Mouse (Mus musculus) naive thymus-derived CD4-positive, alpha-beta T cell, adult 2 months (primary cell): ENCODE data around the gene Hspa12a.

Source experiments
- DNase-seq: peaks from one replicate; pipeline ENCODE4 v3.0.0-alpha.2; 2011; ENCODE audit warnings: low read depth

Gene Hspa12a

DNA sequence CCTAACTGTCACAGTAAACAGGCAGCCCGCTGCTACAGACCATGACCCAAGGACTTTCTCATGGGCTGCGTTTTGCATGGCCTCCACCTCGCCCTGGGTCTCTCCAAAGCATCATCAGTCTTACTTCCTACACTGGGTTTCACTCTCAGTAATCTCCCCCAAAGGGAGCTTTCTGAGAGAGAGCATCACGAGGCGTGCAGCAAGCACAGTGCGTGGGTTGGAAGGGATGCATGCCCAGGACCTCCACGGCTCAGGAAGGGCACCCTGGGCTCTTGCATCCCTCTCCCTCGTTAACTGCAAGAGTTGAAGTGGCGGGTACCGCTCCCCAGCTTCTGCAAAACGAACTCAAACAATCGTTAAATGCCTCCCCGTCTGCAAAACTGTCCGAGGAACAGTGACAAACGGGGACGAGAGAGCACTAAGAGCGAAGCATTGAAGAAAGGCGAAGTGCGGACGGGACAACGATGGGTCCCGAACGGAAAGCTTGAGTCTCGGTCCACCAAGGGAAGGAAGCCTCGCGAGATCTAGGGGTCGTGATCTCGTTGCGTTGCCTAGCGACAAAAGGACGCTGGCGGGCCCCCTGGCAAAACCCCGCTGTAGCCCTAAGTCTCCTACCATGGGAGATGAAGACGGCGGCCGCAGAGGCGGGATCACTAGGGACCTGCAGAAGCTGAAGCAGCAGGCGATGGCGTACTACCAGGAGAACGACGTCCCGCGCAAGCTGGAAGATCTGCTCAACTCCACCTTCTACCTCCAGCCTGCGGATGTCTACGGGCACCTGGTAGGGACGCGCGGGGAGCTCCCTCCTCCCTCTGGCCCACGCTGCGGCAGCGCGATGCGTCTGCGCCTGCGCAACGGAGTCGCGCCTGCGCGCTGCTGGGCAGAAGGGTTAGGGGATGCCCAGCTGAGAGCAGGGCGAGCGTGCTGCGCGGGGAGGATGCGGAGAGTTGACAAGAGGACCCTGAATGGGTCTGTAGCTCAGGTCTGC, at the start of gene Hspa12a, which contains the start of gene Eno4:
TSS of gene Hspa12a (minus strand) at position 814 of the 988 bp plus-strand sequence.
TSS of gene Eno4 (plus strand) at position 585 of the 988 bp plus-strand sequence.
- peak; percentile 95 for DNase-seq

DNA sequence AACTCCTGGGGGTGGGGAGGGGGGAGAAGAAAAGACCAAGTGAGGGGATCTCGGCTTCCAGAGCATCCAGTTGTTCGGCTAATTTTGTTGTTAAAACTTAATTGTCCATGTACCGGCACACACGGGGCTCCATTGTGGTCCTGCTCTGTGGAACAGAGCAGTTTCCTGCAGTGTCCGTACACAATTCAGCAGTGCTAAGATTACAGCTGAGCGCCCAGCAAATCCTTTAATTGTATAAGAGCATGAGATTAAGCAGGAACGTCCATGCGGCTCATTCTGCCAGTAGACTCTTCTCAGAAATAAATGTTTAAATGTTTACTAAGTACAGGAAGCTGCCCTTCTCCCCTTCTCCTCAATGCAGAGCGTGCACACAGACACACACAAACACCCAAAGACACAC, 38.1 kb upstream of the Hspa12a start:
- DNase-seq, result no peak

DNA sequence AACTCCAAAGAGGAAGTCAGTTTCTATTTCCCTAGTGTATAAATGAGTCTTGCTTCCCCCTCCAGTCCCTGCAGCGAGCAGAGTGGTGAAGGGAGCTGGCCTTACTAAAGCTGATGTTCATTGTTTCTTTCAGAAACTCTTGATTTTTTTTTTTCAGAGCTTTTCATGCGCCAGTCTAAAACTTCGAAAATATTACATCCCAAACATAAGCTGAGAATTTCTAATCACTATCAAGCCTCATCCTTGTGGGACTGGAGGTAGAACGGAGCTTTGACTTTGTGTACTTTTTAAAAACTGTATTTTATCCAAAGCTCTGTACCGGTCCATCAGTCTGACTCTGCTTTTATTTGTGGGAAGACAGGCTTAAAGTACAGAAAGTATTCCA, 36.6 kb upstream of the Hspa12a start:
- no peak for DNase-seq

DNA sequence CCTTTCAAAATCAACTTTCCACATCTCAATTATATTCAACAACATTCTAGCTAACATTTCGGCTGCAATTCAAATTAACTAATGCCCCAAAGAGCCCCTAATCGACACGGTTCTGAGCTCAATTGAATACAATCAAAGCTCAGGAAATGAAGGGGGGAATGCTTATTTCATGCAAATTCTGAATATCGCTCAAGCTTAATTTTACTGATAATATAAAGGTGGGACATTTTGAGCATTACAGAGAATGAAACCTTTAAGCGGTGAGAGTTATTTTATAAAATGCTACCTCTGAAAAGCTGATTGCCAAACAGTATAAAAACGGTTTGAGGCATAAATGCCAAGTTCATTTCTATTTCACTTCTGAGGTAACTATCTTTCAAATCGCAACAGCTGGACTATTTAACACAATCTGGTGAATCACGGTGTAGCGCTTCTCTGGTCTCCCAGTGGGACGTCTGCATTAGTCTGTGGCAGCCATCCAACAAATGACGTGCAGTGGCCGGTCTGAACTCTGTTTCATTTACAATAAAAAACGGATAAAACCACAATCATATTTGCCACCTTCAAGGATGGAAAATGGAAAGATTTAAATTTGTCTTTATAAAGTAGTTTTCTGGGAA, 36.1 kb upstream of the Hspa12a start:
- no peak for DNase-seq

DNA sequence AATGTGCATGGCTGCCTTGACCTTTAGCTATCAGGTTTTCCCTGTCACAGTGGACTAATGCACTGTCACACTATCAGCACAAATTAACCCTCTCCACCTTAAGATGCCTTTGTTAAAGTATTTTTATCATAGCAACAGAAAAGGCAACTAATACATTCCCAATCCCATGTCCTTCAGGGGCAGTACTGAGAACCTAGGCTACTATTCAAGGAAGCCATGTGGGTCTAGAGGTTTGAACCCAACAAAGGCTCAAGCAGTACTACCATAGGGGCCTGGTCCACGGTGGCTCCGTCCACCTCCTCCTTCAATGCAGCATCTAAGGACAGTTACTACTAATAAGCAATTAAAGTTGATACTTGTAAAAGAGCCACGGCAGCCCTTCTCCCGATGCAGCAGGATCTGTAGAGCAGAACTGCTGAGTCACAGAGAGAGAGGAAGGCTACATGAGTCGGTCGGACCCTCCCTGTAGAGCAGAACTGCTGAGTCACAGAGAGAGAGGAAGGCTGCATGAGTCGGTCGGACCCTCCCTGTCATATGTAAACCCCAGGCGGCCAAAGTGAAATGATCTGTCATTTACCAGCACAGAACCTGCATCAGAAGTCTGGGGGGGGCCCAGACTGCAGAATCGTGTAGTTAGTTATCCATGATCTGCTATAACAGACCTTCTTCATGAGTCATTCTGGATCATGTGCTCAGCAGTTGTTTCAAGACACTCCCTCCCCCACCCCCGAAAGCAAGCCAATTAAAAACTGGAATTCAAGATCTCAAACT, 35.1 kb upstream of the Hspa12a start:
- DNase-seq, result no peak

DNA sequence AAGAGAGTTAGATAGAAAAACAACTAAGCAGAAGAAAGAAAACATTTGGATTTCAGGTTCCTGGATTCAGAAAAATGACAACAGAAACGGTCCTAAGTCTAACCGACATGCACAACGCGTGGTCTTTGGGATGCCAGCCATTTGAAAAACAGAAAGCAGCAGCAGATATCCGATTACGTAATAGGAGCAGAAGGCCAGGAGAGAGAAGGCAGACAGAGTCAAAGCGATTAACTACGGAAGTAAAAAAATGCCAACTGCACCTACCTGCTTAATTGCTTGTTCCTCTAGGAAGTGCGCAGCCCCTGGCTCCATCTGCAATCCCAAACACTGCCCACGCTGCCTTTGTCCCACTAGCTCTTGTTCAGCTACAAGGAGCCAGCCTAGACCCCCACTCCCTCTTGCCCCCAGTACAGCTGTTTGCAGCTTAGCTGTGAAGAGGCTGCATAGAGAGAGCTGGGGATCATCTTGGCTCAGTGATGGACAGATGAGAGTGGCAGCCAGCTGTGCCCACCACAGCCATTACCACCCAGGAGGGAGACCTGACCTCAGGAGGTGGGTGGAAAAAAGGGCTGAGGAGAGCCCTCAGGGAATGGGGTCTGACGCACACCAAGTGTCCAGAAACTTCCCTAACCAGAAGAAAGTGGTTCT, 31.9 kb upstream of the Hspa12a start:
- DNase-seq, result no peak

DNA sequence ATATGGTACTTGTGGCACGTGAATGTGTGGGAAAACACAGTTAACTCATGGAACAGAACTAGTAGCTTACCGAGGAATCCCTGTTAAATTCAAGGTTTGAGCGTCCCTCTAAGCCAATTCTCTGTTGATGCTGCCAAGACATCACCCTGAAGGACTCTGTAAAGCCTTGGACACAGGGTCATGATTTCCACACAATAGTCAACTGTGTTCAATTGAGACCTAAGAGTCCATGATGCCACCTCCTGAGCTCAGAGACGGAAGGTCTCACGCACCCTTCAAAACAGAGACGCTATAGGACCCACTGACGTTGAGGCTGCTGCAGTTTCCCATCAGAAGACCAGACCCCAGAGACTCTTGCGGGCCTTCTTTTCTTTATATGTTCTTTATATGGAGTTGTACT, 30.7 kb upstream of the Hspa12a start:
- DNase-seq, result no peak

DNA sequence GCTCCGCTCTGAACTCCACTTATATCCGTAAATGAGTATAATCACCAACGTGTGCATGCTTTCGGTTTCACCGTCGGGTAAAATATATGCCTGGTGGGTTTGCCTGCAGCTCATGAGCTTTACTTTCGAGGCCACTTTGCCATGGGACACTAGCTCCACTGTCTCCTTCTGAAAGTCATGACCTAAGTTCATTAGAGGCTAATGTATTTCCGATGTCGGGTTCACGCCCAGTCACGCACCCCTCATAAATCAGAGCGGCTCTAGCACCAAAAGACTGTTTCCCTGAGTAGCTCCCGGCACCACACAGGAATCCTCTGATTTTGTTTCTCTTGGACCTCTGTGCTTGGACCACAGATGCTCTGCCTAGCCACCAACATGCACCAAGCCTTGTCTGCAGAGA, 27.4 kb upstream of the Hspa12a start:
- no peak for DNase-seq

DNA sequence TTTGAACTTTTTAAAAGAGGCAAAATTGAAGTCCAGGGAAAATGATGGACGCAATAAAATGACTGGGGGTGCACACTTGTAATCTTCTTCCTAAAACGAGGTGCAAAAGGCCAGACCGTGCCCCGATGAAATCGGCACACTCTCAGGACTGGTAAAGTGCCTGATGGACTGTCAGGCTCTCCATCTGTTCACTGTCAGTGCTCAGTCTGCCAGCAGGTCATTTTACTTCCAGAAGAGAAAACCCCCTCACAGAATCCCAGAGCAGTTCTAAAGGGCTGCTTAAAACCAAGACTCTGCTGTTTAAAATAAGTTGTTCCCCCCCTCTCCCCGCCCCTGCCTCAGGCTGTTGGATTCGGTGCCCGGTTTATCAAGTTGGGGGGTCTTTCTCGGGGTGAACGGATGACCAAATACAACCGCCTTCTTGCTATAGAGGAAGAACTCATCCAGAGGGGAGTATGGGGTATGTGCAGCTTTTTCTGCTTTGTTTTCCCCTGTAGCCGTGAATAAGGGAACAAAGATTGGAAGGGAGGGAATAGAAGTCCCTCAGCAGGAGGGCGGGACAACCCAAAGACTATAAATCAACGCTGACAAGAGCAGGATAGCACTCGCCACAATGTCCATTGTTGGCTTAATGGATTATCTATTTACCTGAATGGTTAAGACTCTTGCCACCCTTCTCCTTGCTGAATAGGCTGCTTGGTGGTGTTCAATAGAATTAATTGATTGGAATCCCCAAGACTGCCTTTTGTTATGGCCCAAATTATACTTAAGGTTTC, 25.5 kb upstream of the Hspa12a start:
- no peak for DNase-seq

DNA sequence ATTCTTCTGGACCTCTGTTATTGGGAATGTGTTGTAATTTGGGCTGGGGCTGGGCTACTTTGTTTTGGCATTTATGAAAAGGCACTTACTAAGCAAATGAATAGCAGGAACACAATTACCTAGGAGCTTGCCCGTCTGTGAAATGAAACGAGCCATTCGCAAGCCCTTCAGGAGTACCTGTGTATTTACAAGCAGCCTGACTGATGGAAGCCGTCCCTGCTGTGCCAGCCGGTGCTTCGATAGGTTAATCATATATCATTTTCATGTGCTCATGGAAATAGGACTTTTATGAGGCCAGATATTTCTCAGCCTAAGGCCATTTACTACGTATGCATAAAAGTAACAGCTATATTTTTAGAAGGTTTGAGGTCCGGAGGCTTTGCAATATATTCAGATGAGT, 19.6 kb upstream of the Hspa12a start:
- DNase-seq, result no peak

DNA sequence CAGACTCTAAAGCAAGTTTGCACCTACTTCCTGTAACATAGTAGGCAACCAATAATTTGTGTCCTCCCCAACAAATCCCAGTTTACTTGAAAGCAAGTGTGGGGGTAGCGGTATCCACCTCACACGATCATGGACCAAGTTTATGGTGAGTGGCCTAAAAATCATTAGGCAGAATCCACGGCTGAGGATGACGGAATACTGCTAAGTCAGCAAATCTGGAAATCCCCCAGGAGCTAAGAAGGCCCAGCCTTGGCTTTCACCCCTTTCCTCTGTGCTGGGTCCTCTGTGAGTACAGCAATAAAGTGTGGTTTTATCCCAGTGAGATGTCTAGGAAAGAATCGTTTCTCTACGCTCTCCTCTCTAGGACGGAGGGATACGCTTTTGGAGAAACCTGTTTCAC, 11.3 kb upstream of the Hspa12a start:
- DNase-seq, result no peak

DNA sequence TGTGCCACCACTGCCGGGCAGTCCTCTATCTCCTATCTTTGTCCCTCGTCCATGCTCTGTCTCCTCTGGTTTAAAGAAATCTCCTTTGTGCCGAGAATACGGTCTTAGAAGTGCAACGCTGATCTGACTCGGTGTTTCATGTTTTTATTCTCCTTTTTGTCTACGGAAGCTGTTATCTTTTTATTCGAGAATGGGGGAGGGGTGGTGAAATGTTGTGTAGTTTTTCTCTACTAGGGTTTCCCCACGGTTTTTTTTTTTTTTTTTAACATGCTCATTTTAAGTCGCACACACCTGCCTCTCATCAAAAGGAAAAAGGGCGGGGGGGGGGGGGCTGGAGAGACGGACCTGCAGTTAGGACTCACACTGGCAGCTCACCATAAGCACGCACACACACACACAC, 8.8 kb upstream of the Hspa12a start:
- DNase-seq, result no peak

DNA sequence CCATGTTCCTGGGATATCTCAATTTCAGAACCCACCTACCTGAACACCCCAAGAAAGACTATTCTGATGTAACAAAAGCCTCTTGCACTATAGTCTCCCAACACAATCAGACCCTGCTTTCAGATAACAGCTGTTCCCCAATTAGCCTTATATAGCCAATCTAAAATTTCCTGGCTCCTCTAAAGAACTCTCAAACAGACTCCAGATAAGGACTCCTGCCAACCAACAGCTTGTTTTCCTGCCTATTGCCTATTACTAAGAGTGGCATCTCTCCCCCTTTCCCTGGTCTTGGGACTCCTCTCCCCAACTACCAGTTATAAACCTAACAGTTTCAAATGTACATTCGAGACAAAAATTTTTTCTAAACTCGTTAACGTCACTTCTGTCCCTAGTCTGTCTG, 8.1 kb upstream of the Hspa12a start:
- no peak for DNase-seq

DNA sequence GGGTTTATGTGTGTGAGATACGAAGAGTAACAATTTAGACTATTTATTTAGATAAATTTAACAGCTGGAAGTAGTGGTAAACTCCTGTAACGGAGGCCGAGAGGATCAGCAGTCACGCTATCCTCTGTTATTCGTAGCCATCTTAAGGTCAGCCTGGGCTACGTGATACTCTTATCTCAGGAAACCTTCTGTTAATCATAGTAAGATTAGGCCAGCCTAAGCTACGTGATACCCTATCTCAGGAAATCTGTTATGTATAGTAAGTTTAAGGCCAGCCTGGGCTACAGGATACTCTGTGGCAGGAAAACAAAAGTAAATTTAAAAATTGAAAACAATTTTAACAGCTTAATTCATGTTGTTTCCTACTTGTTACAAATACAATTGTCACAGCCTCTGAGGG, 2.5 kb upstream of the Hspa12a start:
- no peak for DNase-seq

DNA sequence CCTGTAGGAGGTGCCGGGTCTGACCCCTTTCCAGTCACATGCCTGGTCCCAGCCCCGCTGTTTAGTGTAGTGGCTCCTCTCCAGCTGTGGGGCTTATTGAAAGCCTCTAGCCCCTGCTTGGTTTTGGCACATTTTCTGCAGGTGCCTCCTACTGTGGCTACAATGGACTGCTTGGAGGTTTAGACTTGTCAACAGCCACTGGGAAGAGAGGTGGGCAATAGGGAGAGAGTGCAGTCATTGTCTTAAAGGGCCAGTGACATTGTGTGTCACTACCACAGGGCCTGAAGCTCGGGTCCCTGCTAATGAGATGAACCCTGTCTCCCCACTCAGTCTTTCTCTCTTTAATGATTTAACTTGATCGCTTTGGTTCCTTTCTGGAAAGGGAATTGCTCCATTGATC, 10.4 kb downstream of the Hspa12a start:
- DNase-seq, result no peak

DNA sequence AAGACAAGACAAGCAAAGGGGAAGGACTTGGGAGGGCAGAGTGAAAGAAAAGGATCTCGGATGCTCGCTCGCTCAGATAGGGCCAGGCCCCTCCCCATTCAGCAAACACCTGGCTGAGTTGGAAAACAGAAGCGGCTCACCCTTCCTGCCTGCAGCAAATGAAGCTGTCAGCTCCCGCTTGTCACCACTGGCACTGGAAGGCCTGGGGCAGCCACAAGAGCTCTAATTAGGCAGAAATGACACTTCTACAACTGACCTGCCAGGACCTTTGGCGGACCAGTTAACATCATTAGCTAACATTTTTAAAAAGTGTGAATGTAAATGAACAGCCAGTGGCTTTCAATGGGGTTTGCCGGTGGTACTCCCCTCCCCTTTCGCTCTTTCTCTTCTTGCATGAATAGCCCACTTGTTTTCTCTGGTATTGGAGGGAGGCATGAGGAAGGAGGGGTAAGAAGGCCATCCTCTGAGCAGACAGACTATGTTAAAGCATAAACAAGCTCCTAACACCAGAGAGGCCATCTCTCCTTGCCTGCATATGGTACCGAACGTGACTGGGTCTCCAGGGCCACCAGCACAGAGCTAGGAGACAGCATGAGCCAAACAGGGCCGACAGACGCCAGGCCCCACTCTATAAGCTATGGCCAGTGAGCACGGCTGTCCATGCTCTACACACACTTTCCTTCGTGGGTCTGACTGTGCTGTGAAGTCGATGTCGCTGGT, 12.2 kb downstream of the Hspa12a start:
- DNase-seq, result no peak

DNA sequence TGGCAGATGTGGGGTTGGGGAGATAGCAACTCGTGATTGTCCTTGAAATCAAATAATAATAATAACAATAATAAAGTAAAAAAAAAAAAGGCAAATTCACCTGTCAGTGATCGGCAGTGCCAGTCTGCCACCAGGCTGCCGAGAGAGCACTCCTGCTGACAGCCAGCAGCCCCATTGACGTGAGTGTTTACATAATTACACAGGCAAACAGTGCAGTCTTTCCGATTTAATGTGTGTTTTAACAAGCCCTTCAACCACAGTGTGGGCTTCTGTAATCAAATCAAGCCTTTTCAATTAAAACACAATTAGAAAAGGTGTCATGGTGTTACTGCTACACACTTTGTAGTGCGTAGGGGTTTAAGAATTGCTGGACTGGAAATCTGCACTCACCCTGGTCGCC, 24.3 kb downstream of the Hspa12a start:
- no peak for DNase-seq

DNA sequence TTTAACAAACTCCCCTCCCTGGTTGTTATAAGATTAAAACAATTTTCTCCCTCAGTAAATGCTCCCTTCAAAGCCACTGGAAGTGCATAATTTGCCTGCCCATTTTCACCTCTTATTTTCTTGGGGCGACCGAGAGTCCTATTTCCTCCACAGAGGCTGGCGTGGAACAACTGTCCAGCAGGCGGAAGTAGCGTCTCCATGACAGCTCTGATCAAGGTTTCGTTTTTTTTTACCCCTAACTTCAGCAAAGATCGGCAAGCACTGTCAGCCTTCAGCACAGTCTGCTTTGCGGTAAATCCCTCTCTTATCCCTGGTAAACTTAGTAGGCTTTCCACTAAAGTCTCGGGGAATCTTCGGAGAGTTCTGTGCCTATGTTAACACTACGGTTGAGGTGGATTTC, 24.9 kb downstream of the Hspa12a start:
- DNase-seq, result no peak

DNA sequence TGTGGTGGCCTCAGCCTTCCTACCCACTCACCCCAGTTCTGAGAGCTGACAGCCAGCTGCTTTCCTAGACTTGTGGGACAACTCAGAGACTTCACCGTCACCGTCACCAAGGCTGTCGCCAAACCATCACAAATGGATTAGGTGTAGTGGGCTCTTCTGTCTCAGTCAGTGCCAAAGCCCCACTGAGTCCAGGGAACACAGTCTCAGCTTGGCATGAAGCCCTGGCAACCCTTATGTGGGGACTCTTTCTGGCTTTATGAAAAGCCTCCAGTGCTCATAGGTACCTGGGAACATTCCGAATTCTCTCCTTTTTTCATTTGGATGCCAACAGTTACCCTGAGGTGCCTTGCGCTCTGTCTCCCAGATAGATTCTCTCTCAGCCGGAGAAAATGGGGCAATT, 30.2 kb downstream of the Hspa12a start:
- no peak for DNase-seq

DNA sequence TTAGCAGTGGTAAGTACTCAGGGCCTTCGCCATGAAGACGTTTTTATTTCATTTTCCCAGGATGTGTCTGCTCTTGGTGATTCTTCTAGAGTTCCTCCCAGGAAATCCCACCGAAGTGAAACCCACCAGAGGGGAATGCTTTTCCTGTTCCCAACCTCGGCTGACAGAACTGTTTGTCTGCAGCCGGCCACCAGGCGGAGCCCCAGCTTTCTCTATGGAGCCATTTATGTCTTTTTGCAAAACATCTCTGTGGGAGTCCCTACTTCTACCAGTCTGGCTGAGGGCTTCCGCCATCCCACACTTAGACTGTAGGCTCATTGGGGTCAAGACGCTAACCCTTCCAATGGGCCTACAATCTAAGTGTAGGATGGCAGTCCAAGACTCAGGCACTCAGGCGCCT, 32.1 kb downstream of the Hspa12a start:
- DNase-seq, result peak; percentile 51

DNA sequence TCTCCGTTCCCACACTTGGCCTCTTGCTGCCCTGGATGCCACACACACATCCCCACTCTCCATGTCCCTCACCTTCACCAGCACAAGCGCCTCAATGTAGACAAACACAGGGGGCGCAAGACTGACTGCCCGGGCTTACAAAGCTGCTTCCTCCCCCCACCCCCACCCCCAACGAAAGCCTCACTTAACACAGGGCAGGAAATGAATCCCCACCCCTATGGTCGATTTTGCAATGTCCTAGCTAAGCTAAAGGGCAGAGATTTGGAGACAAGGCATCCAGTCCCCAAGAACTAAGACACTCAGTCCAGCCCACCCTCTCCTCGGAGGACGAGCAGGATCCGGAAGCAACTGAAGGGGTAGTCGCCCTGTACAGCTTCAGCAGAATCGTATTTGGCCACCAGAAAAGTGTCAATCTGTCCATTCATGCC, 32.5 kb downstream of the Hspa12a start:
- peak; percentile 30 for DNase-seq
